8 mouse cellular contexts compared by ENCODE assay signal in genomic region chr16:21333223-21333951, GRCm38 (mm10).
DNase-seq lines count a peak whose midpoint lies in the region; ATAC-seq lines count a peak whose summit lies in the region.

No protein-coding gene starts in this region.

- H3K9me3 ChIP-seq in hindbrain, embryonic 14.5 days (ENCODE audit: control insufficient read depth, low read length) = no peaks in the 10 kb centered on the region

- WGBS in hindbrain, embryonic 14.5 days = 1% methylated on average over 44 of the region's 44 CpGs

- H3K27ac ChIP-seq in hindbrain, embryonic 14.5 days = peak overlapping the region; percentile 98

- peak overlapping the region; percentile 48 for H3K4me3 ChIP-seq in hindbrain, embryonic 14.5 days (replicated peaks; ENCODE audit: low read length)

- peak overlapping the region; percentile 67 for H3K9ac ChIP-seq in hindbrain, embryonic 14.5 days

- H3K4me2 ChIP-seq in hindbrain, embryonic 14.5 days (replicated peaks) = peak overlapping the region; percentile 85

- ATAC-seq in hindbrain, embryonic 14.5 days (ENCODE audit: low FRiP score) = peak; percentile 93

- peak; percentile 90 for DNase-seq in R1 (ENCODE audit: low read depth, low spot score)
- DNase-seq in cerebellum, postnatal 25 days = peak; percentile 96 to 97
- peak; percentile 86 to 92 for DNase-seq in frontal cortex, postnatal 25 days (ENCODE audit: low spot score in 2 of 2)
- peak; percentile 89 for DNase-seq in hindbrain, embryonic 14.5 days (ENCODE audit: low spot score)
- peak; percentile 91 for DNase-seq in layer of hippocampus, postnatal 25 days (ENCODE audit: extremely low spot score in 1 of 2, low spot score in 1 of 2)
- peak; percentile 93 for DNase-seq in lung, postnatal 14 days
- DNase-seq in ovary, postnatal 36 days (ENCODE audit: low spot score) = peak; percentile 91
- peak; percentile 96 for DNase-seq in thymus, postnatal 14 days

- H3K36me3 ChIP-seq in hindbrain, embryonic 14.5 days (replicated peaks; ENCODE audit: control insufficient read depth, insufficient read depth) = no peaks in the 10 kb centered on the region

- H3K4me1 ChIP-seq in hindbrain, embryonic 14.5 days (replicated peaks; ENCODE audit: control insufficient read depth, insufficient read depth, low read length) = peaks cover 22% of the 10 kb centered on the region

- H3K27me3 ChIP-seq in hindbrain, embryonic 14.5 days (ENCODE audit: control insufficient read depth, insufficient read depth, low read length) = no peaks in the 10 kb centered on the region

Comparison
In these comparisons a context has a peak if more than half of its experiments do, and no peak if none do; other contexts are left out.
1. Peak in every context shown above with its lines: DNase-seq, ATAC-seq, H3K4me3 ChIP-seq and H3K27ac ChIP-seq.